Mouse (Mus musculus) cerebellum, adult 11 months (tissue): ENCODE results near the gene Prepl.

ENCODE experiments used
- DNase-seq: peaks from one replicate; pipeline ENCODE4 v3.0.0; 2022

The Prepl gene

GRCm38 (mm10) chr17:85018794-85019193 lies 71.2 kb downstream of the Prepl start:
- DNase-seq = no peak

GRCm38 (mm10) chr17:85018344-85018743 lies 71.7 kb downstream of the Prepl start:
- no peak for DNase-seq

GRCm38 (mm10) chr17:85014632-85015031 lies 75.4 kb downstream of the Prepl start:
- no peak for DNase-seq

- DNase-seq = no peak
Measured at GRCm38 (mm10) chr17:85013485-85013884, 76.6 kb downstream of the Prepl start.
